ENCODE assay signal across 17 mouse cellular contexts in the genomic region with DNA sequence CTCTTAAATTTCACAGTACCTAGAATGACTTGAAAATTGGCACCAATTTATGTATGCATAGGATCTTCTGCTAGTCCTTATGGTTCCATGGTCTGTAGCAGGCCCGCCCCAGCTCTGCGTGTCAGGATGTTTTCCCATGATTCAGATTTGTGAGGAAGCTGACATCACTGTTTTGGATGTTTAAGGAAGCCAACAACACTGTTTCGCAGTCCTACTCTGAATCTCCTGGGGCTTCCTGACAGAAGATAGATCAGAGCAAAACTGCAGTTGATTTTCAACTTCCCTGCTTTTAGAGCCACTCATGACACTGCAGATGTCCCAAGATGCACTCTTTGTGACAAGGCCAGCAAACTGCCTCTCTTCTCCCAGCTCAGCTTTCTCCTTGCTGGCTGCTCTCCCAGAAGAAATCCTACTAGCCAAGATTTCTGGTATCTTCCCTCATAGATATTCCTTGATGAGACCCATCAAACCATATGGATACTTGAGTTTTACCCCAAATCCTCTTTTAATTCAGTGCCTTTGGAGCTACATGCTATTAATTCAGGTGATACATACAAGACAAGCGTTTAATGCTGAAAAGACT.
DNase-seq lines count a peak whose midpoint lies in the region; ATAC-seq lines count a peak whose summit lies in the region.
"Had no signal": no experiment of that assay in that cellular context is flagged by ENCODE, and none has a peak within 500 bp of the region (broad histone marks: within the 10 kb centered on the region; RNA-seq: fewer than 3 reads in every experiment).

No protein-coding gene starts in this region.

- H3K36me3 ChIP-seq in heart, embryonic 15.5 days: no peaks in the 10 kb centered on the region
- H3K36me3 ChIP-seq: embryonic facial prominence, embryonic 15.5 days; heart, embryonic 13.5 days; limb, embryonic 15.5 days; neural tube, embryonic 13.5 days had no signal

- H3K4me2 ChIP-seq in heart, embryonic 15.5 days: no peak overlapping the region
- H3K4me2 ChIP-seq: embryonic facial prominence, embryonic 15.5 days; heart, embryonic 13.5 days; limb, embryonic 15.5 days; midbrain, embryonic 11.5 days; neural tube, embryonic 13.5 days had no signal

- H3K27ac ChIP-seq in heart, embryonic 15.5 days: no peak overlapping the region
- H3K27ac ChIP-seq: embryonic facial prominence, embryonic 15.5 days; heart, embryonic 13.5 days; limb, embryonic 15.5 days; neural tube, embryonic 13.5 days had no signal

- DNase-seq in layer of hippocampus, adult 11-12 months (ENCODE audit: low spot score): peak; percentile 6
- DNase-seq in layer of hippocampus, postnatal 25 days (ENCODE audit: extremely low spot score in 1 of 2, low spot score in 1 of 2): no peak
- DNase-seq in frontal cortex, postnatal 36 days (ENCODE audit: low spot score in 2 of 2): peak; percentile 6 to 35
- peak; percentile 5 to 17 for DNase-seq in right cerebral cortex, postnatal 36 days (ENCODE audit: low spot score in 2 of 2)
- DNase-seq in T-cell, adult 2 months (ENCODE audit: low spot score): no peak
- no peak for DNase-seq in spleen, postnatal 14 days (ENCODE audit: low spot score in 2 of 2)
- DNase-seq: adrenal gland, postnatal 36 days; cerebellum, adult 9-11 months; thymus, adult 18-20 months had no signal

- no peaks in the 10 kb centered on the region for H3K9me3 ChIP-seq in heart, embryonic 15.5 days (replicated peaks)
- H3K9me3 ChIP-seq: embryonic facial prominence, embryonic 15.5 days; heart, embryonic 13.5 days; limb, embryonic 15.5 days; neural tube, embryonic 13.5 days had no signal

- H3K4me1 ChIP-seq in heart, embryonic 15.5 days (replicated peaks): no peaks in the 10 kb centered on the region
- H3K4me1 ChIP-seq: embryonic facial prominence, embryonic 15.5 days; heart, embryonic 13.5 days; limb, embryonic 15.5 days; neural tube, embryonic 13.5 days had no signal

- H3K27me3 ChIP-seq in heart, embryonic 15.5 days: no peaks in the 10 kb centered on the region
- H3K27me3 ChIP-seq: embryonic facial prominence, embryonic 15.5 days; heart, embryonic 13.5 days; limb, embryonic 15.5 days; neural tube, embryonic 13.5 days had no signal

- WGBS in heart, embryonic 15.5 days: 69% methylated on average over 4 of the region's 4 CpGs

- H3K9ac ChIP-seq in heart, embryonic 15.5 days: no peak overlapping the region
- H3K9ac ChIP-seq: embryonic facial prominence, embryonic 15.5 days; heart, embryonic 13.5 days; limb, embryonic 15.5 days; neural tube, embryonic 13.5 days had no signal

- peak; percentile 31; the same call in 1 of the 2 replicates for ATAC-seq in heart, embryonic 15.5 days (replicated peaks; ENCODE audit: insufficient number of reproducible peaks, insufficient read depth, low FRiP score, low read depth)
- ATAC-seq: inflammation-experienced regulatory T-cells, adult 6 months; lung, postnatal 0 days had no signal

- H3K4me3 ChIP-seq in heart, embryonic 15.5 days: no peak overlapping the region
- H3K4me3 ChIP-seq: embryonic facial prominence, embryonic 15.5 days; heart, embryonic 13.5 days; limb, embryonic 15.5 days; neural tube, embryonic 13.5 days had no signal

Comparison
In these comparisons a context has a peak if more than half of its experiments do, and no peak if none do; other contexts are left out.
1. DNase-seq: peak in layer of hippocampus, adult 11-12 months (single experiment), frontal cortex, postnatal 36 days (2 of 2) and right cerebral cortex, postnatal 36 days (2 of 2); none in layer of hippocampus, postnatal 25 days (0 of 2), T-cell, adult 2 months (single experiment) and spleen, postnatal 14 days (0 of 2).